Mouse (Mus musculus): ENCODE data around the gene Nfkbid. TPM values are rescaled to one million over a fixed set of nuclear protein-coding genes. Genes with fewer than 3 reads are reported as not detected.

The Nfkbid gene
- 1.5 and 2.0 TPM in 2 replicates for polyA plus RNA-seq (2015; fragmentation: Nextera tagmentation; extraction: Ambion mirVana)

DNA sequence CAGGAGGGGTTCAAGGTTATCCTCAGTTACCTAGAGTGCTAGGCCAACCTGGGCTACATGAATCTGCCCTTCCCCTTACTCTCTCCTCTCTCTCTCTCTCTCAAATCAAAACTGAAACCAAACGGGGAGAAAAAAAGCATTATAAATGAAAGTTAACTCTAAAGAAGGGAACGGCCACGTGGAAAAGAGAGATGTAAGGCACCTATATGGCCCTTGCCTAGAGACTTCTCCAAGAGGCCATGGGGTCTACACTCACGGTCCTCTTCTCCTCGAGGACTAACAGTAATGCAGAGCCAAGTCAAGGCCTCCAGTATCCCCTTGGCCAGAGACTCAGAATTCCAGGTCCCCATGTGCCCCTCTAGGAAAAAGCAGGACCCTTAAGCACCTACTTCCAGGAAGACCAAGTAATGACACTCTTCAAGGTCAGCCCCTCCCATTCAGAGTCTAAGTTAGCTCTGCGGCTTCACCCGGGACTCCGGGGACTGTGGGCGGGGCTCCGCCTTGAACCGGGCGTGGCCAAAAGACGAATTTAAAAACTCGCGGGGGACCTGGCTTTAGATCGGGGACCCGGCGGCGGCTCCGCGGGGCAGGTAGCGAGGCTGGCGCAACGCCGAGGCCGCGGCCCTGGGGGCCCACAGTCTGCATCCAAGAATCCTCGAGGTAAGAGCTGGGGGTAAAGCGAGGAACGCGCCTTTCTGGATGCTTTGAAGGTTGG, at the start of gene Nfkbid:
Nfkbid (plus strand) TSS at position 558 of the 715 bp plus-strand sequence.
- peak within 1 kb of the TSS; percentile 98 for H3K4me2 ChIP-seq (ENCODE audit: low read depth, low read length)
- no peaks in the 10 kb centered on the region for H3K9me3 ChIP-seq (replicated peaks; ENCODE audit: control insufficient read depth, low read length)
- no peaks in the 10 kb centered on the region for H3K27me3 ChIP-seq (ENCODE audit: control insufficient read depth, insufficient read depth, low read length)
- H3K27ac ChIP-seq (ENCODE audit: low read length), result peak within 1 kb of the TSS; percentile 61
- 9% methylated on average over 31 of the region's 31 CpGs for WGBS
- peak within 1 kb of the TSS; percentile 75 for H3K9ac ChIP-seq (ENCODE audit: low read length)
- H3K36me3 ChIP-seq (ENCODE audit: control insufficient read depth, insufficient read depth, low read length), result no peaks in the 10 kb centered on the region
- ATAC-seq (ENCODE audit: insufficient read depth, low FRiP score), result peak; percentile 51; the same call in 1 of the 2 replicates
- H3K4me3 ChIP-seq (replicated peaks; ENCODE audit: low read length), result peak within 1 kb of the TSS; percentile 68
- no peaks in the 10 kb centered on the region for H3K4me1 ChIP-seq (ENCODE audit: control insufficient read depth, insufficient read depth, low read length)

- H3K9ac ChIP-seq (ENCODE audit: low read length), result peak overlapping the region; percentile 80
- under 1% methylated on average over 21 of the region's 21 CpGs for WGBS
These were observed 48.0 kb upstream of the Nfkbid start for GRCm38 (mm10) chr7:30373501-30373962.

GRCm38 (mm10) chr7:30380061-30380460, 41.5 kb upstream of the Nfkbid start:
- Histone ChIP-seq H3K36me3 (ENCODE audit: control insufficient read depth, insufficient read depth, low read length) (no peaks in the 10 kb centered on the region), H3K4me2 (ENCODE audit: low read depth, low read length) (no peak overlapping the region), H3K4me3 (replicated peaks; ENCODE audit: low read length) (no peak overlapping the region), H3K9me3 (replicated peaks; ENCODE audit: control insufficient read depth, low read length) (no peaks in the 10 kb centered on the region), H3K4me1 (ENCODE audit: control insufficient read depth, insufficient read depth, low read length) (peaks cover 4% of the 10 kb centered on the region; the same call in 1 of the 2 replicates), H3K27me3 (ENCODE audit: control insufficient read depth, insufficient read depth, low read length) (no peaks in the 10 kb centered on the region), H3K9ac (ENCODE audit: low read length) (no peak overlapping the region), H3K27ac (ENCODE audit: low read length) (no peak overlapping the region)
- ATAC-seq (ENCODE audit: insufficient read depth, low FRiP score), result no peak
- WGBS, result 48% methylated on average over 5 of the region's 5 CpGs

More at GRCm38 (mm10) chr7:30373501-30373962, 48.0 kb upstream of the Nfkbid start:
- Histone ChIP-seq H3K4me1 (ENCODE audit: control insufficient read depth, insufficient read depth, low read length) (peaks cover 4% of the 10 kb centered on the region), H3K9me3 (replicated peaks; ENCODE audit: control insufficient read depth, low read length) (no peaks in the 10 kb centered on the region), H3K36me3 (ENCODE audit: control insufficient read depth, insufficient read depth, low read length) (no peaks in the 10 kb centered on the region), H3K27me3 (ENCODE audit: control insufficient read depth, insufficient read depth, low read length) (no peaks in the 10 kb centered on the region), H3K4me2 (ENCODE audit: low read depth, low read length) (peak overlapping the region; percentile 70), H3K4me3 (replicated peaks; ENCODE audit: low read length) (peak overlapping the region; percentile 60), H3K27ac (ENCODE audit: low read length) (0 out of 2 replicates have a peak overlapping the region, but pooled peaks have one; percentile 34)
- peak; percentile 99 for ATAC-seq (ENCODE audit: insufficient read depth, low FRiP score)

GRCm38 (mm10) chr7:30384106-30384505, 37.4 kb upstream of the Nfkbid start:
- H3K9ac ChIP-seq (ENCODE audit: low read length), result no peak overlapping the region
- H3K4me1 ChIP-seq (ENCODE audit: control insufficient read depth, insufficient read depth, low read length), result no peaks in the 10 kb centered on the region
- no peaks in the 10 kb centered on the region for H3K27me3 ChIP-seq (ENCODE audit: control insufficient read depth, insufficient read depth, low read length)
- no peak for ATAC-seq (ENCODE audit: insufficient read depth, low FRiP score)
- 81% methylated on average over 9 of the region's 9 CpGs for WGBS
- no peaks in the 10 kb centered on the region for H3K36me3 ChIP-seq (ENCODE audit: control insufficient read depth, insufficient read depth, low read length)
- no peaks in the 10 kb centered on the region for H3K9me3 ChIP-seq (replicated peaks; ENCODE audit: control insufficient read depth, low read length)
- no peak overlapping the region for H3K4me3 ChIP-seq (replicated peaks; ENCODE audit: low read length)
- H3K27ac ChIP-seq (ENCODE audit: low read length), result no peak overlapping the region
- no peak overlapping the region for H3K4me2 ChIP-seq (ENCODE audit: low read depth, low read length)

DNA sequence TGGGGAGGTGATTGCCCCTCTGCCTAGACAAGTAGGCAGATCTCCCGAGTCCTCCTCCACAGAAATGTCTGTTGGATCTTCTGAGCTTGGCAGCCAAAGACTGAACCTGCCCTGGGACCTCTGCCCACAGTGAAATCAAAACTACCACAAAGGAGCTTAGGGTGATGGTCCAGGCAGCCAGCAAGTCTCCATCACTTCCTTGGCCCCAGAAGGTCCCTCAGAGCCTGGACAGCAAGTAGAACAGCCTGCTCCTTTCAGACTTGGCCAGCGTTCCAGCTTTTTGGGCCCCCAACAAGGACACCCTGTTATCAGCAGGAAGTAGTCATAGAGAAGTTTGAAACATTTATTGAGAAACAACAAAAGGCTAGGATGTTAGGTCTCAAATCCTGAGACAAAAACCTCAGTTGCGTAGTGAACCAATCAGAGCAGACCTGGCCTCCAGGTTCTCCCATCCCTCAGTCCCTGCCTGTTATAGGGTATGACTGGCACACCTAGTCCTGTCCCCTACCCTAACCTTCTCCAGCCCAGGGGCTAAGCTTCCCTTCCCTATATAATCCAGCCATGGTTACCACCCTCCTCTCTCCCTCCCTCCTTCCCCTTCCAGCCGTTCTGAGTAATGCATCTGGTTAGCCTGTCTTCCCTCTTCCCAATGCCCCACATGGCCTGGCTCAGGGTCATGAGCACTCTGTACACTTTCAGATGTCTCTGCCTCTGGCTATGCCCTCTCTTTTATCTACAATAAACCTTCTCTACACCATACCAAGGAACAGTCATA, 28.6 kb upstream of the Nfkbid start:
- H3K9ac ChIP-seq (ENCODE audit: low read length), result no peak overlapping the region
- WGBS, result 57% methylated on average over 4 of the region's 4 CpGs
- H3K4me3 ChIP-seq (replicated peaks; ENCODE audit: low read length), result no peak overlapping the region
- H3K36me3 ChIP-seq (ENCODE audit: control insufficient read depth, insufficient read depth, low read length), result no peaks in the 10 kb centered on the region
- ATAC-seq (ENCODE audit: insufficient read depth, low FRiP score), result 0 out of 2 replicates have a peak, but pooled peaks have one; percentile 33
- H3K9me3 ChIP-seq (replicated peaks; ENCODE audit: control insufficient read depth, low read length), result no peaks in the 10 kb centered on the region
- no peaks in the 10 kb centered on the region for H3K4me1 ChIP-seq (ENCODE audit: control insufficient read depth, insufficient read depth, low read length)
- H3K27ac ChIP-seq (ENCODE audit: low read length), result no peak overlapping the region
- H3K4me2 ChIP-seq (ENCODE audit: low read depth, low read length), result no peak overlapping the region
- no peaks in the 10 kb centered on the region for H3K27me3 ChIP-seq (ENCODE audit: control insufficient read depth, insufficient read depth, low read length)

GRCm38 (mm10) chr7:30393631-30394030, 27.9 kb upstream of the Nfkbid start:
- Histone ChIP-seq H3K4me1 (ENCODE audit: control insufficient read depth, insufficient read depth, low read length) (no peaks in the 10 kb centered on the region), H3K27ac (ENCODE audit: low read length) (peak overlapping the region; percentile 18; the same call in 1 of the 2 replicates), H3K27me3 (ENCODE audit: control insufficient read depth, insufficient read depth, low read length) (no peaks in the 10 kb centered on the region), H3K9me3 (replicated peaks; ENCODE audit: control insufficient read depth, low read length) (no peaks in the 10 kb centered on the region), H3K9ac (ENCODE audit: low read length) (no peak overlapping the region), H3K4me3 (replicated peaks; ENCODE audit: low read length) (no peak overlapping the region), H3K4me2 (ENCODE audit: low read depth, low read length) (no peak overlapping the region), H3K36me3 (ENCODE audit: control insufficient read depth, insufficient read depth, low read length) (no peaks in the 10 kb centered on the region)
- no peak for ATAC-seq (ENCODE audit: insufficient read depth, low FRiP score)
- 83% methylated on average over 4 of the region's 4 CpGs for WGBS

DNA sequence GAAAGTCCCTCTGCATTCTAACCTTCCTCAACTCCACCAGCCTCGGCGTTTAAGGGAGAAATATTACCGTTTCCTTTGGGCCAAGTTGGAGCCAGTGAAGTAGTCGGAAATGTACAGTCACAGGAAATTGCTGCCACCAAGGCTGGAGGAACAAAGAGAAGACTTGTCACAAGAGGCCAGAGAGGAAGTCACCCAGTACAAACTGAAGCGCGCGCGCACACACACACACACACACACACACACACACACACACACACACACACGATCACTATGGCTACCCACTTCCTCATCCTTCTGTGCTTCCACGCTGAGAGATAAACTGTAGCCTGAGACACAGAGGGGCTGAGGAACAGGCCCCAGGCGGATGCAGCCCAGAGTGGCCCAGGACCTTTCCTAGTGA, 27.2 kb upstream of the Nfkbid start:
- Histone ChIP-seq H3K36me3 (ENCODE audit: control insufficient read depth, insufficient read depth, low read length) (no peaks in the 10 kb centered on the region), H3K27ac (ENCODE audit: low read length) (peak overlapping the region; percentile 18; the same call in 1 of the 2 replicates)

GRCm38 (mm10) chr7:30394871-30395270, 26.7 kb upstream of the Nfkbid start:
- no peak overlapping the region for H3K4me2 ChIP-seq (ENCODE audit: low read depth, low read length)
- no peaks in the 10 kb centered on the region for H3K27me3 ChIP-seq (ENCODE audit: control insufficient read depth, insufficient read depth, low read length)
- no peak overlapping the region for H3K27ac ChIP-seq (ENCODE audit: low read length)
- 56% methylated on average over 2 of the region's 2 CpGs for WGBS
- H3K36me3 ChIP-seq (ENCODE audit: control insufficient read depth, insufficient read depth, low read length), result no peaks in the 10 kb centered on the region
- no peaks in the 10 kb centered on the region for H3K9me3 ChIP-seq (replicated peaks; ENCODE audit: control insufficient read depth, low read length)
- no peak for ATAC-seq (ENCODE audit: insufficient read depth, low FRiP score)
- H3K4me1 ChIP-seq (ENCODE audit: control insufficient read depth, insufficient read depth, low read length), result no peaks in the 10 kb centered on the region
- H3K4me3 ChIP-seq (replicated peaks; ENCODE audit: low read length), result no peak overlapping the region
- no peak overlapping the region for H3K9ac ChIP-seq (ENCODE audit: low read length)

More for the DNA sequence above, 27.2 kb upstream of the Nfkbid start:
- 0 out of 2 replicates have a peak, but pooled peaks have one; percentile 33 for ATAC-seq (ENCODE audit: insufficient read depth, low FRiP score)
- no peaks in the 10 kb centered on the region for H3K27me3 ChIP-seq (ENCODE audit: control insufficient read depth, insufficient read depth, low read length)
- H3K9ac ChIP-seq (ENCODE audit: low read length), result no peak overlapping the region
- no peaks in the 10 kb centered on the region for H3K9me3 ChIP-seq (replicated peaks; ENCODE audit: control insufficient read depth, low read length)
- no peaks in the 10 kb centered on the region for H3K4me1 ChIP-seq (ENCODE audit: control insufficient read depth, insufficient read depth, low read length)
- WGBS, result 54% methylated on average over 11 of the region's 11 CpGs
- H3K4me3 ChIP-seq (replicated peaks; ENCODE audit: low read length), result no peak overlapping the region
- no peak overlapping the region for H3K4me2 ChIP-seq (ENCODE audit: low read depth, low read length)

DNA sequence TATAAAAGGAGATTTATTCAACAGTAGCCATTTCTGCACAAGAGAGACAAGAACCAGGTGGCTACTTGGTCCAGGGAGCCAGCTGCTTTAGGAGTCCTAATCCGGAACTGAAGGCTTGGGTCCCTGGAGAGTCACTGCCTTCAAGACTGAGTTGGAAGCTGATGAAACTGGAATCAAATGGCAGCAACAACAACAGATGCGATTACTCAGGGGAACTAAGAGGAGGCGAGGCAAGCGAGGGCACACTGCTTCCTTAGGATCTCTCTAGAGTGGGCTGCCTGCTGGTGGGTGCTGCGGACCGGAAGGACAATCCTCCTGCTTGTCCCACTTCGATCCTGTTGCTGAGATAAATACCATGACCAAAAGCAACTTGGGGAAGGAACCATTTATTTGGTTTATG, 21.9 kb upstream of the Nfkbid start:
- Histone ChIP-seq H3K27me3 (ENCODE audit: control insufficient read depth, insufficient read depth, low read length) (no peaks in the 10 kb centered on the region), H3K4me3 (replicated peaks; ENCODE audit: low read length) (no peak overlapping the region), H3K4me1 (ENCODE audit: control insufficient read depth, insufficient read depth, low read length) (no peaks in the 10 kb centered on the region), H3K9ac (ENCODE audit: low read length) (no peak overlapping the region), H3K36me3 (ENCODE audit: control insufficient read depth, insufficient read depth, low read length) (no peaks in the 10 kb centered on the region), H3K4me2 (ENCODE audit: low read depth, low read length) (no peak overlapping the region), H3K27ac (ENCODE audit: low read length) (no peak overlapping the region), H3K9me3 (replicated peaks; ENCODE audit: control insufficient read depth, low read length) (no peaks in the 10 kb centered on the region)
- 48% methylated on average over 7 of the region's 7 CpGs for WGBS
- ATAC-seq (ENCODE audit: insufficient read depth, low FRiP score), result no peak

Measured in stomach, embryonic 16.5 days (tissue).